Mouse (Mus musculus): ENCODE data around the gene Ciapin1.

DNA sequence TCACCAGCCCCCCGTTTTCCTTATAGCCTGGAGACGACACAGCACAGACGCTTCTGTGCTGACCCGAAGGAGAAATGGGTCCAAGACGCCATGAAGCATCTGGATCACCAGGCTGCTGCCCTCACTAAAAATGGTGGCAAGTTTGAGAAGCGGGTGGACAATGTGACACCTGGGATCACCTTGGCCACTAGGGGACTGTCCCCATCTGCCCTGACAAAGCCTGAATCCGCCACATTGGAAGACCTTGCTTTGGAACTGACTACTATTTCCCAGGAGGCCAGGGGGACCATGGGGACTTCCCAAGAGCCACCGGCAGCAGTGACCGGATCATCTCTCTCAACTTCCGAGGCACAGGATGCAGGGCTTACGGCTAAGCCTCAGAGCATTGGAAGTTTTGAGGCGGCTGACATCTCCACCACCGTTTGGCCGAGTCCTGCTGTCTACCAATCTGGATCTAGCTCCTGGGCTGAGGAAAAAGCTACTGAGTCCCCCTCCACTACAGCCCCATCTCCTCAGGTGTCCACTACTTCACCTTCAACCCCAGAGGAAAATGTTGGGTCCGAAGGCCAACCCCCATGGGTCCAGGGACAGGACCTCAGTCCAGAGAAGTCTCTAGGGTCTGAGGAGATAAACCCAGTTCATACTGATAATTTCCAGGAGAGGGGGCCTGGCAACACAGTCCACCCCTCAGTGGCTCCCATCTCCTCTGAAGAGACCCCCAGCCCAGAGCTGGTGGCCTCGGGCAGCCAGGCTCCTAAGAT, 58.4 kb downstream of the Ciapin1 start:
- TF ChIP-seq CTCF (IDR thresholded peaks at IDR 0.05; ENCODE audit: insufficient read depth, low read length), result no peak
- TF ChIP-seq POLR2A (IDR thresholded peaks at IDR 0.05; ENCODE audit: borderline replicate concordance, extremely low read depth, low read depth, low read length), result no peak

Measured in lung, adult 2 months (tissue).